Mouse (Mus musculus) spleen, adult 2 months (tissue): ENCODE measurements around the gene Gli2.

Experiments
- CTCF ChIP-seq: fragments of 200-500 bp; IDR thresholded peaks from 2 replicates; pipeline ENCODE4 v1.5.1; 2011; ENCODE audit warnings: mild to moderate bottlenecking, inconsistent platforms; ENCODE audit not compliant: insufficient read depth, insufficient read length, insufficient replicate concordance; ENCODE audit errors: extremely low read depth
- POLR2A ChIP-seq: fragments of 200-500 bp; IDR thresholded peaks from 2 replicates; pipeline ENCODE4 v1.6.1; 2011; ENCODE audit warnings: low read depth, low read length, inconsistent platforms

DNA sequence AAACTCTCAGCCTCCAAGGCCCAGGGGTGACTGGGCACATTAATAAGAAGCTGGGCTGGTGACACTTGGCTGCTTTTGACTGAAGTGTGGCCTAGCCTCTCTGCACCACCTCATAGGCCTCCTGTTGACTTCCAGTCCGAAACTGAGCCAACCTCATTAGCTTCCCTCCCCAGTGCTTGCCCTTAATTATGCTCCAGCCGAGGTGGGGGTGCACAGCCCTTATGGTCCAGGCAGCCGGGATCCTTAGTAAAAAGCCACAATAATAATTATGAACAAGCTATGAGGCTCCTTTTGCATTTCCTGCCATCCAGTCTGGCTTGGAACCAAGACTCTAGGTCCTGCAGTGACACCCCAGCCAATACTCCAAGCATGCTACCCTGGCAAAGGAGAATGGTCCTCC is 264.0 kb downstream of the Gli2 start:
- TF ChIP-seq POLR2A (no peak), CTCF (no peak)
